Mouse (Mus musculus) T-helper 2 cell (primary cell): ENCODE measurements around the gene Nsl1.

ENCODE experiments used
- in situ Hi-C: fragments of 300-600 bp; cut with MboI, MseI; formaldehyde crosslinking; loops from one replicate; pipeline ENCODE4 v1.15.1; 2025; ENCODE audit warnings: high pct_unique_total_duplicates

Gene Nsl1

DNA sequence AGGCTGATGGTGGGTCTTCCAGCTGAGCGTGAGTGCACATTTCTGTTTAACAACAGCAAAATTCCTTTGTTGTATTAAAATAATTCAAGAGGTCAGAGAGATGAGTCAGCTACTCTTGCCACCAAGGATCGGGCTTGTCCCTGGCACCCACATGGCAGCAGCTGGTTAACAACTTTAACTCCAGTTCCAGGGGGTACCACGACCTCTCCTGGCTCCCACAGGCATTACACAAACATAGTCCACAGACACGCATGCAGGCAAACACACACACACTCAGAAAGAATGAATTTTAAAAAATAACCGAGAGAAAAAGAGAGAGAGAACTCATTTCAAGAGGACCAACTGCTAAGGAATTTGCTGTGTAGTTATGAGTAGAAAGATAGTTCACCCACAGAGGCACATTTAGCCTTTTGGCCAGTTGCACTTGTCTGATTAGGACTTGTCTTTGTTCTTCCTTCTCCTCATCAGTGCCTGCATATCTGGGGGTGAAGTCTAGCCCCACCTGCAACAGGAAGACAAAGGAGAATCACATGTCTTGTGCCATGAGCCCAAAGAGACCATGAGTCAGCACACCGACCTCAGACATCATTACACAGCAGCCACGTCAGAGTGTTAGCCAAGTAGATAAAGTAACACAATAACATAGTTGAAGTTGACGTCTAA, 7.8 kb upstream of the Nsl1 start:
- in situ Hi-C loops = no loop called here

DNA sequence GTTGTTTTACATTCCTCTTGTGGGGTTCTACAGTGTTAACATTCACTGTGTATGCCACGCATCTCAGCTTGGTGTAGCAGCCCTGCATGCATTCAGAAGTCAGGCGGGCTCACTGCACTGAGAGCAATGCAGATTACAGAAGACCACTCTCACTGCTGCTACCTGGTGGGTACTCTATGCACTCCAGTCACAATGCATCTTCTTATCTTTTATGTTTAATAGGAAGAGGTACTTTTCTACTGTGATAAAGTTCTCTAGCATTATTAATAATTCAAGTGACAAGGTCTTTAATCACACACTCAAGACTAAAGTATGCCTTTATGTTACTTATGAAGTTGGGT, 7.3 kb upstream of the Nsl1 start:
- in situ Hi-C loops = no loop called here

DNA sequence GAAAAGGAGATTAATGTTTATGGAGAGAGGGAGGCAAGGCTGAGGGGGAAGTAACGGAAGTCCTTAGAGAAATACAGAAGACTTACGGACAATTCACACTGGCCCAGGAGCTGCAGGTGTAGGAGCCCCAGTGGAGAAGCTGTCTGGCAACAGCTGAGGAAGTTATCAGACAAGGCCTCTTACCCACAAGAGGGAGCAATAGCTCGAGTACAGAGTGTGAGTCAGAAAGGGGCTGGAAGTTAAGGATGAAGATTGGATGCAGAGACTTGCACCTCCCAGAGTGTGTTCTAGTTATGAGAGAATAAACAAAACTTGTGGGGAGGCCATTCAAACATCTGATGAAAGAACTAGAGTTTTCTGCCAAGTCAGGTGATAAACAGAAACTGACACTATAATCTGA, 5.4 kb upstream of the Nsl1 start:
- in situ Hi-C loops = no loop called here

DNA sequence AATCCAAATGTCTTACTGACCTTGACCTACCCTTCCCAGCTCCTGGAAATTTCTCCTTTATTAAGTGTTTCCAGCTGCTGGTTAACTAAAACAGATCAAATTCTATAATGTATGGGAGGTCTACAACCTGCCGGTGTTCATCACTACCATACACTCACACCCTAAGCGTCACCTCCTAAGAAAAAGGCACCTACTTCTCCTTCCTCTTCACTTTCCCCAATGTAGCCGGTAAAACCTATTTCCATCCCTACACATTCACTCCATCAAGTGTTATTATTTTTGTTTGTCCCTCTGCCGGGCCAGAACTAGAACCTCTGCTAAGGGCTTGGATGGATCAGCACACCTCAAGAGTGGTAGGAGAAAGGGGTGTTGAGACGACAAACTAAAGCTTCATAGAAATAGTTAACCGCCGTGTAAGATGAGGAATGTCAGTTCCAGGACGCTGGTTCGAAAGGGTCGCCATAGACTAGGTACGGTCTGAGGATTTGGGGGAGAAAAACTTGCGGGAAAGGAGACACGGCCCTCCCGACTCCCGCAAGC, 501 bp upstream of the Nsl1 start:
- in situ Hi-C loops = no loop called here

DNA sequence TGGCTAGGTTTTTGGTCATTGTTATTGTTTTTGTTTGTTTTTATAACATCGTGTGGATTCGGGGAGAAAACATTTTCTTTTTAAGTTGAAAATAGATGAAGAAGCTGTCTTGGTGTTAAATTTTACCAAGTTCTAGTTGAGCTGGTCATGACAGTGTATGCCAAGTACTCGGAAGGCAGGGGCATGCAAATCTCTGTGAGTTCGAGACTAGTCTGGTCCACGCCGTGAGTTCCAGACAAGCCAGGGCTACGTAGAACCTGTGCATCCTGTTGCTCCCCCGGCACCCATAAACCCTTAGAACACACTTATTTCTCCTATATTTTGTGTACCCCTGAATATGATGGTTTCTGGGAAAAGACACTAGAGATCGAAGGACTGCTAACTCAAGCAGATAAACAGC, 888 bp downstream of the Nsl1 start:
- in situ Hi-C loops = no loop called here

DNA sequence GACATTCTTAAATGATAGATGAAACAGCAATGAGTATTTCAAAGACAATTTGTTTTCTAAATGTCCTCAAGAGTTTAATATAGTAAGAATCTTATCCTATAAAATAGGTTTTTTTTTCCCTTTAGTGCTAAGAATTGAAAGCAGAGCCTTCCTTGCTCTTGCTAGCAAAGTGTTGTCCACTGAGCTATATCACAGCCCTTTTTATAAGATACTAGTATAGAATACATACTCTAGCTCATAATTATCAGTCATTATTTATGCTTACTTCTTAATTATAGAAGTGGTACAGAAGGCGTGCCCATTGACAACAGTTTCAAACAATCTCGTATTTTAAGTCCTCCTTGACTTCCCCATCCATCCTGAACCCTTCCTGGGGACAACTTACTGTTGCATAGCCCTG, 1.7 kb downstream of the Nsl1 start:
- in situ Hi-C loops = no loop called here

DNA sequence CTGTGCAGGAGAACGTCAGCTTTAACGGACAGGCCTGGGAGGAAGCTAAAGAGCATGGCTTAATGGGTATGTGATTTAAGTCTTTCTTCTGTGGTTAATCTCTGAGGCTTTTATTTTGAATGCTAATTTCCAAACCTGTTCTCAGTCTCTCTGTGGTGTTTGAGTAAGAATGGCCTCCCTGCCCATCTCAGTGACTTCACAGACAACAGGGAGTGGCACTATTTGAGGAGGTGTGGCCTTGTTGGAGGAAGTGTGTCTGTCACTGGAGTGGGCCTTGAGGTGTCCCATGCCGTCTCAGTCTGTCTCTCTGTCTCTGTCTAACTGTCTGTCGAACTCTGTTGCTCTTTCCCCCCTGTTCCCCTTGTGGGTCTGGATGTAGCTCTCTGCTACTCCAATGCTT, 2.4 kb downstream of the Nsl1 start:
- in situ Hi-C loops = no loop called here

DNA sequence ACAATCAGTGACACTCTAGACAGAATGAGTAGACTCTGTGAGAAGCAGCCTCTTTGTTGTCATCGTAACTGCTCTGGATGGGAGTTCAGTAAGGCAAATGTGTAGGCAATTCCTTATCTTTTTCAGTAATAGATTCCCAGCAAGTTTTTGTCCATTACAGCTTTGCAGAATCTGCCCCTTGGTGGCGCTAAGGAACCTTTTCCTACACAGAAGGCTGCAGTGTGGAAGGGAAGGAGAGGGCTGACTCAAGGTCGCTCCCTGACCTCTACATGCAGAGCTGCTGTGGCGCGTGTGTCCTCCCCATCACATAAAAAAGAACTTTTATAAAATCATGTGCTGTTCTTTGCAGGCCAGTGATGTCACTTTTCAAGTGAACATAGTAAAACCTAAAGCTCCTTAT, 5.6 kb downstream of the Nsl1 start:
- in situ Hi-C loops = no loop called here

DNA sequence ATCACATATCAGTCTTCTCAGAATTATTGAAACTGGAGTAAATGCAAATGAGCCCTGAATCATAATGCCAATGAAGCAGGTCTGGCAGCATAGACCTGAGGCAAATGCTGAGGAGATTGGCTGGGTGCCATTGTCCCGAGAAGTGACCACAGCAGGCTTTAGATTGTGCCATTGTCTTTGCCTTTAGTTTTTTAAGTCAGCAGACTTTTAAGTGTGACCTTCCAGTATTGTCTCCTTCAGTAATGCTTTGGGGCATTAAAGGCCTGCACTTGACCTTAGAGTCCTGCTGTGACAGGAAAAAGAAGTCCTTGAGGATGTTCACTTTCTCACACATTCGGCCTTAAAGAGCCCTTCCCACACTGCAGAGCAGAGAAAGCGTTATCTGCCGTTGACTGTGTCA, 7.4 kb downstream of the Nsl1 start:
- in situ Hi-C loops = no loop called here

DNA sequence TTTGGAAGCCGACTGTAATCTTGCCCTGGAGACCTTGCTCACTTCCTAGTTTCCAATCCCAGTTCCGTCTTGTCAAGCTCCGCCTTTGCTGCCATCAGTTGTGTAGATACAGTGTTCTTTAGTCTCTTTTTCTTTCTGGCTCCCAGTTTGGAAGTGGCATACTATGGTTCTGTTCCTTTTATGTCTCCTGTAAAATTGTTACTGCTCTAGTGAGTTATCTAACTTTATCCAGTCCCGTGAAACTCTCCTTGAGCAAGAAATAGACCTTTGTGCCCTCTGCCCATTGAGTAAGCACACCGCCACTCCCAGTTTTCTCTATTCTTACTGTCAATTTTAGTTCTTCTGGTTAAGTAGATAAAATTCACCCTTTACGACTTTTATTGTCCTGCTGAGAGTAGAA, 8.8 kb downstream of the Nsl1 start:
- in situ Hi-C loops = no loop called here

DNA sequence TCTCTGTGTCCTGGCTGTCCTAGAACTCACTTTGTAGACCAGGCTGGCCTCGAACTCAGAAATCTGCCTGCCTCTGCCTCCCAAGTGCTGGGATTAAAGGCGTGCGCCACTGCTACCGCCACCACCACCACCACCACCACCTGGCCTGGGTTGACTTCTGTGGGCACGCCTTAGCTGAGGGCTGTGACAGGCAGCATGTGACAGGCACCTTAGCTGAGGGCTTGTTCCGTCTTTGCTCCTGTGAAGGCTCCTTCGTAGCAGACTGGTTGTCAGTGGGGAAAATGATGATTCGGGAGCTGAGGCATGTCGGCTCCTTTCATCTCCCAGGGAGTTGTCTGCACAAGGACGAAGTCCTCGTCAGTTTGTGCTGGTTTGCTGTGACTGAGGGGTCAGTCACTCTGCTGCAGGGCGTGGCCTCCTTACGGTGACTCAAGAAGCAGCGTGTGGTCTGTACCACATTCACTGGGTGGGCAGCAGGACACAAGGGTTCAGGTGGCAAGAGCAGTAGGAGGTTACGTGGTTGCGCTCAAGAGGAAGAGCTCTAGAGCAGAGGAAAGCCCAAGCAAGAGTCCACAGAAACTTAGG, 9.6 kb downstream of the Nsl1 start:
- in situ Hi-C loops = no loop called here

DNA sequence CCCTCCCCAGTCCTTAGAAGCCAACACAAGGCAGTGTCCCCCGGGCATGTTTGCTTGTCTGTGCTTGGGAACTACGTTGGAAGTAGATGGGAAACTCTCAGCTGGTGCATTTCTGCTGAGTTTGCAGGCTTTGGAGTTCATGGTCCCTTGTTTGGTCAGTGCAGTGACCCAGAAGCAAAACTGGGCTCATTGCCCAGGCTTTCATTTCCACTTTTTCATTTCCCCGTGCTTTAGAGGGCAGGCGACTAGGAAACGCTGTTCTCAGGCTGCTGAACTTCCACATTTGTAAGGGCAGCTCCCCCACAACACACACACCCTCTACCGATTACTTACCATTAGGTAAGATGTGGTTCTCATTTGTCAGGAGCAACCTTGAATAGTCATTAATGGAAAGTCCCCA, 10.2 kb downstream of the Nsl1 start:
- in situ Hi-C loops = no loop called here

DNA sequence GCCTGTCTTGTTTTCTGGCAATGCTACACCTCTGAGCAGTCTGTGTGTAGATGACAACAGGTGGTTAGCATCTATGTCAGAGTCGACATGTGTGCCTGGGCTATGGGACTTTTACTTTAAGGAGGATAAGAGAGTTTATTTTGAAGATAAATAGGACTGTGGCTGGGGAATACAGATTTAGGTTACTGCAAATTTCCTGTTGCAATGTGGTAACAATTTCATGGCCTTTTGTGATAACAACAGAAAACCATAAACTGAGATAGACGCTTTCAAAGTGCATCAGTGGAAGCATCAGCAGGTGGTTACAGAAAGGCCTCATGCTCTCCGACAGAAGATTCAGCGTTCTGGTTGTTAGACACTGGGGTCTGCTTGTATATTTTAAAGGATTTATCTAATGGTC, 10.7 kb downstream of the Nsl1 start:
- in situ Hi-C loops = no loop called here

DNA sequence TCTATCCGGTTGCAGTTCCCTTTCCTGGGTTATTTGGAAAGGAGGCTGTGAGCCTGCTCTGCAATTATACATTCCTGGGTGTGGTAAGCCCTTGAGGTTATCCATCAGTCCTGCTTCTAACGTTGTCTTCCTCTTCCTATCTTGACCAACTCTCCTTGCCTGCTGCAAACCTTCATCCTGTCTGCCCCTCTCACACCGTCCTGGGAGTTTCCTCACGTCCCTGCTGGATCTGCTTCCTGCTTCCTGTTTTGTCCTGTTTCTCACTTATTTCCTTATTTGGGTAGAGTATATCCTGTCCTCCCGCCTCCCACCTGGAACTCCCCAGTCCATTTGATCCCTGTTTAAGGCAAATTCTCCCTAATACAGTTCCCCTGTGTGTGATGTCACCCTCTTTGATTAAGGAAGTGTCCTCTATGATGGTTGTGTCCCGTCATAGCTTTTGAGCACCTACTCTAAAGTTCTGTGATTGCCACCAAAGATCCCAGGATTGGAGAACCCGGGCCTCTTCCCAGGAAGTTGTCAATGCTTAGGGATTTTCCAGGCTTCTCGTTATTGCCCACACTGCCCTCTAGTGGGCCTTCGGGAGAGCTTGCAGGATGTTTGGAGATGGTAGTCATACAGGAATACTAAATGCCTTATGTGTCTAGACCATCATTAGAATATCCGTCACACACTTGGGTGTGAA, 12.5 kb downstream of the Nsl1 start:
- in situ Hi-C loops = no loop called here

DNA sequence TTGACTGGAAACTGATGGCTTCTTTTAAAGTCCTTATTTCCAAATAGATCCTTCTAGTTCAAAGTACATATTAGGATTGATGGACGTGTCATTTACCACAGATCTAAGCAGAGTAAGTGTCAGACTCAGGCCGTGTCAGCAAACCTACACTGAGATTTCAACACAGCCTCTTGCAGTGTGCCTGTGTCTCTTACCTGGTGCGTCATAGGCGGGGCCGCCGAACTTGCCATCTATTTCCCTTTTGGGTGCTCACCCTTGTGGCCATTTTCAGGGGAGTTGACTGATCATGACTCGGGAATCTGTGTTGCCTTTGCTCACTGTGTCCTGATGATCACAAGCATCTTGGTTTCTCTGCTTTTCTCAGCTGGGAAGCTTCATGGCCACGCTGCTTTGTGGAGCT, 20.4 kb downstream of the Nsl1 start:
- in situ Hi-C loops = no loop called here

DNA sequence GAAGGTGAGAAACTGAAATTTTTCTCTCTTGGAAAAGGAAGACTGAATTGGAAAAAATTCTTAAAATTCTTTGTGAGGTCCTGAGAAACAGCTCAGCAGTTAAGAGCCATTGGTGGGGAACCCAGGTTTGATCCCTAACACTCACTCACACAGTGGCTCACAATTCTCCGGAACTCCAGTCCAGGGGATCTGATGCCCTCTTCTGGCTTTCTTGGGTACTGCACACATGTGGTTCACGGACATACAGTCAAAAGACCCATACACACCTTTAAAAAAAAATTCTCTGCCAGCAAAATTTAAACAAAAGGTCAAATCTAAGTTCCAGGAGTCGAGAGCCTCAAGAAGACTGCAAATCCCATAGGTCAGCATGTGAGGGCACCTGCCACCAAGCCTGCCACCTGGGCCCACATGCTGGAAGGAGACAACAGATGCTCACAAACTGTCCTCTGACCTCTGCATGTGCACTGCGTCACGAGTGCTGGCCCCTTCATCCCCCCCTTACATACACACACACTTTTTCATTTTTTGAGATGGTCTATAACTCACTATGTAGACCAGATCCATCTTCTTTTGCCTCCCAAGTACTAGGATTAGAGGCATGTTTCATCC, 22.2 kb downstream of the Nsl1 start:
- in situ Hi-C loops = loop anchor here (5.0 kb wide), 1 partner anchor 42 kb away; no protein-coding TSS in a partner anchor

DNA sequence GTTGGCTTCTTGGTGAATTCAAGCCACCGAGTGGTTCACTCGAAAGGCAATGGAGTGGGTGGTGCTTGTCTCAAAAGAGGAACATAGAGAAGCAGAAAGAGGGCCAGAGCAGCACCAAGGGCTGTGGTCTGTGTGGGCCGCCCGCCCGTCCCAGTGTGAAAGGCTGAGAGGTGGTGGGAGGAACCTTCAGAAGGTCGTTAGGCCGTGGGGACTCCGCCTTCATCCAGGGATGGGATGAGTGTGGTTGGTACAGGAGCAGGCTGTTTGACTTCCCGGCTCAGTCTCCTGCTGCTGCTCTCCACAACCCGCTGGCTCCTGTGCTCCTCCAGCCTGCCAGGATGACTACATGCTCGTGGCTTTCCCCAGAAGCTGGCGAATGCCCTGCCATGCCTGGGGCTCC, 22.8 kb downstream of the Nsl1 start:
- in situ Hi-C loops = loop anchor here (5.0 kb wide), 1 partner anchor 42 kb away; no protein-coding TSS in a partner anchor

DNA sequence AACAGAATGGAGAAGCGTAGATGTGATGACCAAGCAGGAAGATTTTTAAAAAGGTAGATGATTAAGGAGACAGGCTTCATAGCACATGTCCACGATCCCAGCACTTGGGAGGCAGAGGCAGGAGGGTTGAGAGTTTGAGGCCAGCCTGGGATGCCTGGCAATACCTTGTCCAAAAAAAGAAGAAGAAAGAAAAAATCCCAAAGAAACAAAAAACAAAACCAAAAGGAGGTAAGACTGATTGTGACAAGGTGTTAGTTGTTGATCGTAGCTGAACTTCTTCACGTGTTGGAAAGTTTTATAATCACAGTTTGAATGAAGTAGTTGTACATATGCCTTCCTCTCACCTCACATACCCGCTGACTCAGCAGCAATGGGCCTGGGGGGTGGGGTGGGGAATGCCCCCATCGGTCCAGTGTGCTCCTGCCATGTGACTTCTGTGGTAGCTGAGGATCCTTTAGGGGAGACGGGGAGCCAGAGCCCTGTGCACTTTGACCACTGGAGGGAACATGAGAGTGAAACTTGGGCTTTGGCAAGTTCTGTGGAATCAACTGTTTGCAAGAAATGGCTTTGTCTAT, 23.6 kb downstream of the Nsl1 start:
- in situ Hi-C loops = loop anchor here (5.0 kb wide), 1 partner anchor 41 kb away; no protein-coding TSS in a partner anchor

DNA sequence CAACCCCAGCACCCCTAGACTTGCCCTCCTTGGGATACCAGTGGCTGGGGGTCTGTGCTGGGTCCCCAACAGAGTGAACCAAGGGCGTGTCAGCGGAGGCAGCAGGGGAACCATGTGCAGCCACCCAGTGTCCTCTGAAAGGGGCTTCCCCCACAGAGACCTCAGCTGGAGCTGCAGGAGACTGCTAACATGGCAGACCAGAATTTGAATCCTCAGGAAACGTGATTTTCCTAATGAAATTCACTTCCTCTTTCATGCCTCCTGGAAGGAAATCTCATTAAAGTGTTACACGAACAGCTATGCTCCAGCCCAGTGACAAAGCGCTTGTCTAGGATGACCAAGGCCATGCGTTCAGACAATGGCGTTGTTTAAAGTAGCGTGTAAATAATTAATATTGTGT, 24.1 kb downstream of the Nsl1 start:
- in situ Hi-C loops = loop anchor here (5.0 kb wide), 1 partner anchor 40 kb away; no protein-coding TSS in a partner anchor

DNA sequence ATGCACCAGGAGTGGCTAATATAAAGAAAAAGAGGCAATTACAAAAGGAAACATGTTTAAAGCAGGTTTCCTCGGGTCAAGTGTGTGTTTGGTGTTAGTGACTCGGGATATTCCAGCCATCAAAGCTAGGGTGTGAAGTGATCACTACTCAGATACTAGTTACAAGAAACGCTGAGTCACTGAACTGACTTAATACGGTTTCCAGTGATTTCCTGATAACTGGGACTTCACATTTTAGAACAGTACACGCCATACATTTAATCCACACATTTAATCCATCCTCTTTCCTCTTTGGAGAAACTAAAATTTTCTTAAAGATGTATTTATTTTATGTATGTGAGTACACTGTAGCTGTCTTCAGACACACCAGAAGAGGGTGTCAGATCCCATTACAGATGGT, 25.1 kb downstream of the Nsl1 start:
- in situ Hi-C loops = loop anchor here (5.0 kb wide), 1 partner anchor 39 kb away; no protein-coding TSS in a partner anchor

DNA sequence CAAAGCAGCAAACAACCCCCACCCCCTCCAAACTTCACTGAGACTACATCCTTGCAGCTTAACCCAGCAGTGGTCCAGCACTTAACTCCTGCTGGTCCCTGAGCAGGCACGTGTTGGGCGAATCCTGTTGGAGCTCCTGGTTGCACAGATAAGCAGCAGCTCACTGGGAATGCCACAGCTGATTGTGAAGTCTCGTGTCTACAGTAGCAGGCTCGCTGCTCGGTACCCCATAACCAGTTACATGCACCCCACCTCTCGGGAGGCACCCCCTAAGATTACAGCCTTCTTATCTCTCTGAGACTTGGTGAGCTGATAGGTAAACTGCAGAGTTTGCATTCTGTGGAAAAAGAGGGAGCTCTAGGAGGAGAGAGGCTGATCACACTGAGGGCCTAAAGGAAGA, 26.5 kb downstream of the Nsl1 start:
- in situ Hi-C loops = loop anchor here (5.0 kb wide), 1 partner anchor 38 kb away; no protein-coding TSS in a partner anchor

DNA sequence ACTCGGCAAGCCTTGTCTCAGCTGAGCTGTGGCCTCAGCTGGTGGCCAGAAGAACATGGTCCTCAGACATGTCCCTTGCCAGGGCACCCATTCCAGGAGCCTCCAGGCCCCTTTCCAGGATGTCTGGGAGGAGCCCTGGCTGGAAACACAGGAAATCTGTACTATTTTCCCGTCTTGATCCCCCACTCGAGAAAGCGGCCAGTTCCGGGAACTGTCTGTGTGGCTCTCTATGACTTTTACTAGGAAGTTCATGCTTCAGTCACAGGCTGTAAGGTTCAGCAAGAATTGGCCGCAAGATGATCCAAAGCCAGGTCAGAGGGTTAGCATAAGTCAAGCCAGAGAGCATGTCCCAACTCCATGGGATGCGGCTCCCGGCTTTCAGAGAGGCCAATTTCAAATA, 29.2 kb downstream of the Nsl1 start:
- in situ Hi-C loops = no loop called here
